Comparison of ENCODE assay signal across 23 mouse cellular contexts in genomic region chr9:123224863-123225431, GRCm38 (mm10). TPM values are rescaled to one million over a fixed set of nuclear protein-coding genes. Genes with fewer than 3 reads are reported as not detected.
DNase-seq lines count a peak whose midpoint lies in the region; ATAC-seq and TF ChIP-seq lines count a peak whose summit lies in the region.
"Had no signal": no experiment of that assay in that cellular context is flagged by ENCODE, and none has a peak within 500 bp of the region (broad histone marks: within the 10 kb centered on the region; RNA-seq: fewer than 3 reads in every experiment).

No protein-coding gene starts in this region.

- no peaks in the 10 kb centered on the region; a peak in 2 of 4 replicates for H3K27me3 ChIP-seq in MEL (ENCODE audit: control insufficient read depth in 1 of 2, insufficient read depth in 2 of 2, low read length in 2 of 2)
- H3K27me3 ChIP-seq in liver, embryonic 16.5 days (ENCODE audit: control insufficient read depth, insufficient read depth, low read depth, low read length) = no peaks in the 10 kb centered on the region
- H3K27me3 ChIP-seq: lung, embryonic 15.5 days; neural tube, embryonic 12.5 days had no signal

- TF ChIP-seq CTCF in MEL (IDR thresholded peaks at IDR 0.05 in 2 of 3, conservative IDR thresholded peaks at IDR 0.05 in 1 of 3; ENCODE audit: control insufficient read depth in 1 of 3, insufficient read depth in 1 of 3, low read depth in 2 of 3, low read length in 3 of 3, poor library complexity in 1 of 3, severe bottlenecking in 1 of 3) = no peak

- no peak overlapping the region for H3K4me2 ChIP-seq in liver, embryonic 16.5 days (ENCODE audit: low read depth, low read length)
- H3K4me2 ChIP-seq: lung, embryonic 15.5 days; neural tube, embryonic 12.5 days had no signal

- no peak for TF ChIP-seq POLR2A in MEL (IDR thresholded peaks at IDR 0.05; ENCODE audit: control insufficient read depth in 1 of 2, insufficient read depth in 1 of 2, low read depth in 1 of 2, low read length in 2 of 2, poor library complexity in 1 of 2)

- ATAC-seq in liver, embryonic 16.5 days (ENCODE audit: low read depth) = peak; percentile 85
- ATAC-seq: activated CD4-positive, CD25-positive, alpha-beta regulatory T cell, adult 4 months; forebrain, postnatal 0 days had no signal

- H3K79me2 ChIP-seq in MEL (ENCODE audit: control insufficient read depth, insufficient read depth, low read length, poor library complexity) = no peaks in the 10 kb centered on the region

- TF ChIP-seq RAD21 in MEL (IDR thresholded peaks at IDR 0.05; ENCODE audit: low read depth, low read length) = no peak

- DNase-seq in MEL (ENCODE audit: low read depth, low spot score) (peak; percentile 20), MEL-GATA-1-ER (ENCODE audit: extremely low read depth, low read depth) (peak; percentile 68), liver (peak; percentile 45)
- DNase-seq in embryo, embryonic 10.5 days (ENCODE audit: low spot score) = no peak
- DNase-seq in kidney, adult 18-20 months = no peak
- DNase-seq in gastrocnemius, adult 18-20 months (ENCODE audit: low spot score) = no peak
- DNase-seq: adrenal gland, postnatal 25 days; cerebellum, adult 11 months; cerebellum, postnatal 10 days; embryo, embryonic 11 days; forebrain, postnatal 0 days; gastrocnemius, adult 2 months; heart, adult 18-20 months; heart, postnatal 4 days; kidney, adult 2 months; kidney, postnatal 36 days had no signal

- no peak for TF ChIP-seq EP300 in MEL (IDR thresholded peaks at IDR 0.05; ENCODE audit: low read depth in 1 of 2, low read length in 2 of 2)

- peaks cover 4 to 17% of the 10 kb centered on the region in 2 experiments for H3K4me1 ChIP-seq in MEL (ENCODE audit: control insufficient read depth in 1 of 2, insufficient read depth in 2 of 2, low read length in 2 of 2)
- H3K4me1 ChIP-seq in liver, embryonic 16.5 days (ENCODE audit: control insufficient read depth, low read depth, low read length) = peaks cover 30% of the 10 kb centered on the region
- H3K4me1 ChIP-seq: neural tube, embryonic 12.5 days had no signal

- H3K27ac ChIP-seq in MEL (ENCODE audit: control insufficient read depth, low read depth, low read length) = no peak overlapping the region
- peak overlapping the region; percentile 62; the same call in 1 of the 2 replicates for H3K27ac ChIP-seq in liver, embryonic 16.5 days (ENCODE audit: low read length)
- H3K27ac ChIP-seq: gastrocnemius, adult 2 months; limb, embryonic 10.5 days; lung, embryonic 15.5 days; midbrain, embryonic 10.5 days; neural tube, embryonic 12.5 days had no signal

- H3K36me3 ChIP-seq in MEL (ENCODE audit: control insufficient read depth in 1 of 2, insufficient read depth in 2 of 2, low read length in 2 of 2) = peaks cover 0 to 11% of the 10 kb centered on the region in 2 experiments; a peak in 2 of 4 replicates
- no peaks in the 10 kb centered on the region for H3K36me3 ChIP-seq in liver, embryonic 16.5 days (ENCODE audit: control insufficient read depth, insufficient read depth)
- H3K36me3 ChIP-seq: limb, embryonic 10.5 days; lung, embryonic 15.5 days; midbrain, embryonic 10.5 days; neural tube, embryonic 12.5 days had no signal

- WGBS in liver, embryonic 16.5 days (ENCODE audit: insufficient replicate concordance) = 17% methylated on average over 2 of the region's 2 CpGs

- H3K9me3 ChIP-seq in MEL (replicated peaks; ENCODE audit: insufficient read depth, low read length) = no peaks in the 10 kb centered on the region
- H3K9me3 ChIP-seq in liver, embryonic 16.5 days (replicated peaks; ENCODE audit: control insufficient read depth, low read length) = no peaks in the 10 kb centered on the region
- H3K9me3 ChIP-seq: limb, embryonic 10.5 days; lung, embryonic 15.5 days; midbrain, embryonic 10.5 days; neural tube, embryonic 12.5 days had no signal

- H3K9ac ChIP-seq in MEL (ENCODE audit: control insufficient read depth, low read depth, low read length, poor library complexity, severe bottlenecking) = no peak overlapping the region
- H3K9ac ChIP-seq in liver, embryonic 16.5 days (ENCODE audit: low read depth, low read length) = no peak overlapping the region
- H3K9ac ChIP-seq: forebrain, postnatal 0 days; lung, embryonic 15.5 days; neural tube, embryonic 12.5 days had no signal

- H3K4me3 ChIP-seq in MEL (ENCODE audit: control insufficient read depth in 1 of 2, insufficient read depth in 1 of 2, low read depth in 2 of 2, low read length in 2 of 2) = no peak overlapping the region
- H3K4me3 ChIP-seq in liver, embryonic 16.5 days (ENCODE audit: low read depth, low read length) = no peak overlapping the region
- H3K4me3 ChIP-seq: gastrocnemius, adult 2 months; limb, embryonic 10.5 days; lung, embryonic 15.5 days; midbrain, embryonic 10.5 days; neural tube, embryonic 12.5 days had no signal

TF ChIP-seq in MEL, 35 proteins besides CTCF, POLR2A, EP300 and RAD21:
- TF ChIP-seq CHD2 (IDR thresholded peaks at IDR 0.05; ENCODE audit: low read length) (no peak), E2F4 (IDR thresholded peaks at IDR 0.05; ENCODE audit: borderline replicate concordance, low read depth, low read length) (no peak), TAL1 (IDR thresholded peaks at IDR 0.05; ENCODE audit: low read length) (peak; percentile 41)

RNA-seq across cellular contexts. Expression of gene Cdcp1, which starts 9.1 kb away (rescaled TPM):
- not detected in 2 replicates for total RNA-seq in MEL (2012; rRNA removed)
- polyA plus RNA-seq in MEL (2012; ENCODE audit: insufficient read depth in 1 of 2, insufficient read length in 2 of 2, low read depth in 1 of 2, low replicate concordance in 2 of 2, missing spikeins in 1 of 2) = not detected
- polyA plus RNA-seq in liver, embryonic 16.5 days (2015; fragmentation: Nextera tagmentation; extraction: Ambion mirVana) = 0.78 and 1.2 TPM in 2 replicates
- total RNA-seq in gastrocnemius, adult 18-20 months (2021) = not detected
- total RNA-seq: gastrocnemius, adult 2 months; monocyte, adult 5-6 weeks had no signal

RNA-seq across cellular contexts. Expression of gene Tmem158, which starts 35.6 kb away (rescaled TPM):
- 5.0 and 5.1 TPM in 2 replicates for total RNA-seq in MEL (2012; rRNA removed)
- polyA plus RNA-seq in MEL (2012; ENCODE audit: insufficient read depth in 1 of 2, insufficient read length in 2 of 2, low read depth in 1 of 2, low replicate concordance in 2 of 2, missing spikeins in 1 of 2) = 10 to 100 TPM in 1 of 2 experiments, not detected in 1; 10.1 TPM
- polyA plus RNA-seq in liver, embryonic 16.5 days (2015; fragmentation: Nextera tagmentation; extraction: Ambion mirVana) = 0.71 and 0.75 TPM in 2 replicates
- total RNA-seq in gastrocnemius, adult 18-20 months (2021) = under 1 TPM; 0.47 to 0.53 TPM

Comparison
In these comparisons a context has a peak if more than half of its experiments do, and no peak if none do; other contexts are left out.
1. DNase-seq: peak in MEL (single experiment), MEL-GATA-1-ER (single experiment) and liver (single experiment); none in embryo, embryonic 10.5 days (single experiment), kidney, adult 18-20 months (single experiment) and gastrocnemius, adult 18-20 months (single experiment).